Mouse (Mus musculus) embryonic facial prominence, embryonic 15.5 days (tissue): ENCODE data around the gene Spata7. TPM values are rescaled to one million over a fixed set of nuclear protein-coding genes. Genes with fewer than 3 reads are reported as not detected.
"Not testable (repeated sequence)": the region's sequence is repeated elsewhere in the genome, so short reads cannot be mapped to it uniquely, and the experiment has no call there.

Experiments
- ATAC-seq: fragments of 200-750 bp; cut with Nextera tagmentation; 2 replicates; pipeline ENCODE4 v1.8.0; 2017; ENCODE audit warnings: low read depth, moderate TSS enrichment; ENCODE audit not compliant: insufficient number of reproducible peaks, low FRiP score, low TSS enrichment
- H3K27ac ChIP-seq: fragments of 300-500 bp; sonication (generic); replicated peaks from 2 replicates; pipeline ENCODE4 v1.5.1; 2015; ENCODE audit warnings: mild to moderate bottlenecking, inconsistent platforms
- H3K27me3 ChIP-seq: fragments of 300-500 bp; sonication (generic); 2 replicates; pipeline ENCODE4 v1.6.1; 2015; ENCODE audit warnings: inconsistent platforms
- H3K36me3 ChIP-seq: fragments of 300-500 bp; sonication (generic); 2 replicates; pipeline ENCODE4 v1.6.1; 2015; ENCODE audit warnings: mild to moderate bottlenecking, inconsistent platforms
- H3K4me1 ChIP-seq: fragments of 300-500 bp; sonication (generic); 2 replicates; pipeline ENCODE4 v1.6.1; 2015; ENCODE audit warnings: inconsistent platforms
- H3K4me2 ChIP-seq: fragments of 300-500 bp; sonication (generic); replicated peaks from 2 replicates; pipeline ENCODE4 v1.6.1; 2015; ENCODE audit warnings: mild to moderate bottlenecking, inconsistent platforms
- H3K4me3 ChIP-seq: fragments of 300-500 bp; sonication (generic); replicated peaks from 2 replicates; pipeline ENCODE4 v1.5.1; 2015; ENCODE audit warnings: mild to moderate bottlenecking, inconsistent platforms
- H3K9ac ChIP-seq: fragments of 300-500 bp; sonication (generic); 2 replicates; pipeline ENCODE4 v1.6.1; 2015; ENCODE audit warnings: inconsistent platforms
- H3K9me3 ChIP-seq: fragments of 300-500 bp; sonication (generic); replicated peaks from 2 replicates; pipeline ENCODE4 v1.6.1; 2016; ENCODE audit warnings: inconsistent platforms
- WGBS: fragments of 180-500 bp; shearing (Covaris S2); methylation state at CpG from one replicate; pipeline ENCODE4 v1.1.7; 2015; 5-methylcytosine and 5-hydroxymethylcytosine counted together
- polyA plus RNA-seq: library from polyadenylated mRNA; unstranded; fragments of >200 nt; fragmentation: Nextera tagmentation; extraction: Ambion mirVana; gene quantifications from 2 replicates; pipeline ENCODE4 v1.2.1, GENCODE M21; 2015

The Spata7 gene
- polyA plus RNA-seq, 1 experiment from 2014 or later, result 15.0 TPM

GRCm38 (mm10) chr12:98619496-98619895 lies 8.5 kb upstream of the Spata7 start:
- 78% methylated on average over 2 of the region's 2 CpGs for WGBS

GRCm38 (mm10) chr12:98620922-98621321 lies 7.0 kb upstream of the Spata7 start:
- H3K4me2 ChIP-seq, H3K27ac ChIP-seq, H3K36me3 ChIP-seq, H3K27me3 ChIP-seq, H3K4me3 ChIP-seq, ATAC-seq, H3K9ac ChIP-seq, H3K4me1 ChIP-seq, H3K9me3 ChIP-seq: not testable (repeated sequence)
- WGBS, result 39% methylated on average over 6 of the region's 6 CpGs

More at GRCm38 (mm10) chr12:98619496-98619895, 8.5 kb upstream of the Spata7 start:
- Histone ChIP-seq H3K4me3 (no peak overlapping the region), H3K9me3 (no peaks in the 10 kb centered on the region), H3K4me1 (no peaks in the 10 kb centered on the region), H3K9ac (no peak overlapping the region), H3K4me2 (no peak overlapping the region), H3K27ac (no peak overlapping the region), H3K27me3 (no peaks in the 10 kb centered on the region), H3K36me3 (no peaks in the 10 kb centered on the region)
- ATAC-seq, result no peak

- not testable (repeated sequence) for H3K4me3 ChIP-seq, H3K9me3 ChIP-seq, H3K27ac ChIP-seq, H3K4me2 ChIP-seq, H3K36me3 ChIP-seq, H3K9ac ChIP-seq, H3K27me3 ChIP-seq, ATAC-seq, H3K4me1 ChIP-seq
- WGBS, result 80% methylated on average over 10 of the region's 10 CpGs
These were observed 4.7 kb upstream of the Spata7 start for GRCm38 (mm10) chr12:98623266-98623665.

- ATAC-seq, result peak; percentile 70
- 1% methylated on average over 16 of the region's 16 CpGs for WGBS
- Histone ChIP-seq H3K36me3 (0 out of 2 replicates have a peak, but pooled peaks cover 3% of the 10 kb centered on the region), H3K4me1 (peaks cover 10% of the 10 kb centered on the region; the same call in 1 of the 2 replicates), H3K9me3 (no peaks in the 10 kb centered on the region), H3K27ac (no peak overlapping the region), H3K9ac (peak overlapping the region; percentile 50), H3K4me2 (peak overlapping the region; percentile 77), H3K27me3 (no peaks in the 10 kb centered on the region), H3K4me3 (peak overlapping the region; percentile 83)
These were observed 458 bp downstream of the Spata7 start for GRCm38 (mm10) chr12:98628260-98628970.

GRCm38 (mm10) chr12:98644852-98645251 lies 16.9 kb downstream of the Spata7 start:
- Histone ChIP-seq H3K4me2 (no peak overlapping the region), H3K9me3 (no peaks in the 10 kb centered on the region), H3K27me3 (no peaks in the 10 kb centered on the region), H3K27ac (no peak overlapping the region), H3K4me1 (no peaks in the 10 kb centered on the region), H3K9ac (no peak overlapping the region), H3K4me3 (no peak overlapping the region), H3K36me3 (no peaks in the 10 kb centered on the region)
- no peak for ATAC-seq

GRCm38 (mm10) chr12:98656873-98657272 lies 28.9 kb downstream of the Spata7 start:
- Histone ChIP-seq H3K9ac (no peak overlapping the region), H3K4me1 (no peaks in the 10 kb centered on the region)
- 41% methylated on average over 2 of the region's 2 CpGs for WGBS

GRCm38 (mm10) chr12:98662617-98663016 lies 34.7 kb downstream of the Spata7 start:
- Histone ChIP-seq H3K27me3 (no peaks in the 10 kb centered on the region), H3K4me3 (no peak overlapping the region), H3K4me2 (no peak overlapping the region), H3K27ac (no peak overlapping the region), H3K4me1 (no peaks in the 10 kb centered on the region), H3K9ac (no peak overlapping the region), H3K36me3 (peaks cover 11% of the 10 kb centered on the region; the same call in 1 of the 2 replicates), H3K9me3 (no peaks in the 10 kb centered on the region)
- WGBS, result 82% methylated on average over 7 of the region's 7 CpGs
- ATAC-seq, result no peak

More at GRCm38 (mm10) chr12:98656873-98657272, 28.9 kb downstream of the Spata7 start:
- no peak for ATAC-seq
- no peak overlapping the region for H3K4me2 ChIP-seq
- H3K27me3 ChIP-seq, result no peaks in the 10 kb centered on the region
- no peaks in the 10 kb centered on the region for H3K9me3 ChIP-seq
- no peak overlapping the region for H3K4me3 ChIP-seq
- H3K27ac ChIP-seq, result no peak overlapping the region
- H3K36me3 ChIP-seq, result peaks cover 4% of the 10 kb centered on the region; the same call in 1 of the 2 replicates

GRCm38 (mm10) chr12:98668132-98668814 lies 40.3 kb downstream of the Spata7 start:
- no peak overlapping the region for H3K9ac ChIP-seq
- no peak overlapping the region for H3K4me3 ChIP-seq
- no peaks in the 10 kb centered on the region for H3K27me3 ChIP-seq
- H3K4me2 ChIP-seq, result no peak overlapping the region
- H3K4me1 ChIP-seq, result no peaks in the 10 kb centered on the region
- WGBS, result 52% methylated on average over 10 of the region's 10 CpGs
- H3K9me3 ChIP-seq, result no peaks in the 10 kb centered on the region
- H3K27ac ChIP-seq, result no peak overlapping the region
- no peak for ATAC-seq
- H3K36me3 ChIP-seq, result peaks cover 3% of the 10 kb centered on the region; the same call in 1 of the 2 replicates

- H3K4me3 ChIP-seq, result no peak overlapping the region
- H3K9ac ChIP-seq, result no peak overlapping the region
- H3K36me3 ChIP-seq, result peaks cover 3% of the 10 kb centered on the region; the same call in 1 of the 2 replicates
- no peak overlapping the region for H3K4me2 ChIP-seq
- no peaks in the 10 kb centered on the region for H3K27me3 ChIP-seq
- no peak overlapping the region for H3K27ac ChIP-seq
- no peaks in the 10 kb centered on the region for H3K9me3 ChIP-seq
- H3K4me1 ChIP-seq, result no peaks in the 10 kb centered on the region
- WGBS, result 88% methylated on average over 10 of the region's 10 CpGs
- no peak for ATAC-seq
These were observed 41.1 kb downstream of the Spata7 start for GRCm38 (mm10) chr12:98669086-98669485.

- Histone ChIP-seq H3K4me2 (no peak overlapping the region), H3K4me3 (no peak overlapping the region), H3K9me3 (no peaks in the 10 kb centered on the region), H3K36me3 (peaks cover 3% of the 10 kb centered on the region; the same call in 1 of the 2 replicates), H3K27me3 (no peaks in the 10 kb centered on the region), H3K4me1 (0 out of 2 replicates have a peak, but pooled peaks cover 3% of the 10 kb centered on the region), H3K9ac (no peak overlapping the region), H3K27ac (no peak overlapping the region)
- WGBS, result 84% methylated on average over 5 of the region's 5 CpGs
- no peak for ATAC-seq
These were observed 41.9 kb downstream of the Spata7 start for GRCm38 (mm10) chr12:98669864-98670263.

- H3K9me3 ChIP-seq, result no peaks in the 10 kb centered on the region
- no peak overlapping the region for H3K4me3 ChIP-seq
- H3K4me2 ChIP-seq, result no peak overlapping the region
- H3K27me3 ChIP-seq, result no peaks in the 10 kb centered on the region
- H3K9ac ChIP-seq, result no peak overlapping the region
- H3K36me3 ChIP-seq, result peaks cover 3% of the 10 kb centered on the region; the same call in 1 of the 2 replicates
- WGBS, result 79% methylated on average over 4 of the region's 4 CpGs
- H3K4me1 ChIP-seq, result 0 out of 2 replicates have a peak, but pooled peaks cover 3% of the 10 kb centered on the region
- ATAC-seq, result no peak
- H3K27ac ChIP-seq, result no peak overlapping the region
These were observed 42.5 kb downstream of the Spata7 start for GRCm38 (mm10) chr12:98670429-98670828.
